7 mouse cellular contexts compared by ENCODE assay signal in genomic region chr7:126583761-126584160, GRCm38 (mm10). TPM values are rescaled to one million over a fixed set of nuclear protein-coding genes. Genes with fewer than 3 reads are reported as not detected.
DNase-seq lines count a peak whose midpoint lies in the region; ATAC-seq and TF ChIP-seq lines count a peak whose summit lies in the region.

No protein-coding gene starts in this region.

- no peak for TF ChIP-seq POLR2A in lung, adult 2 months (IDR thresholded peaks at IDR 0.05; ENCODE audit: borderline replicate concordance, extremely low read depth, low read depth, low read length)

- H3K36me3 ChIP-seq in embryonic facial prominence, embryonic 11.5 days (replicated peaks; ENCODE audit: control insufficient read depth, insufficient read depth, low read depth, low read length) = no peaks in the 10 kb centered on the region
- H3K36me3 ChIP-seq in intestine, embryonic 14.5 days (ENCODE audit: control insufficient read depth, insufficient read depth, low read length) = no peaks in the 10 kb centered on the region
- peaks cover 5% of the 10 kb centered on the region; the same call in 1 of the 2 replicates for H3K36me3 ChIP-seq in neural tube, embryonic 13.5 days

- H3K4me3 ChIP-seq in lung, adult 2 months (replicated peaks; ENCODE audit: extremely low read depth, low read depth, low read length) = peak overlapping the region; percentile 80
- peak overlapping the region; percentile 37 for H3K4me3 ChIP-seq in embryonic facial prominence, embryonic 11.5 days (ENCODE audit: low read depth, low read length)
- peak overlapping the region; percentile 61 for H3K4me3 ChIP-seq in intestine, embryonic 14.5 days (ENCODE audit: low read depth, low read length)
- peak overlapping the region; percentile 53 for H3K4me3 ChIP-seq in neural tube, embryonic 13.5 days

- H3K4me2 ChIP-seq in embryonic facial prominence, embryonic 11.5 days (ENCODE audit: low read depth, low read length) = peak overlapping the region; percentile 65
- H3K4me2 ChIP-seq in intestine, embryonic 14.5 days (ENCODE audit: low read length) = peak overlapping the region; percentile 63
- H3K4me2 ChIP-seq in neural tube, embryonic 13.5 days = peak overlapping the region; percentile 74

- peak overlapping the region; percentile 59 for H3K9ac ChIP-seq in embryonic facial prominence, embryonic 11.5 days (replicated peaks; ENCODE audit: low read length)
- H3K9ac ChIP-seq in intestine, embryonic 14.5 days (ENCODE audit: low read length) = peak overlapping the region; percentile 49
- H3K9ac ChIP-seq in neural tube, embryonic 13.5 days = peak overlapping the region; percentile 70; the same call in 1 of the 2 replicates

- H3K4me1 ChIP-seq in lung, adult 2 months (ENCODE audit: control insufficient read depth, insufficient read depth, low read length) = no peaks in the 10 kb centered on the region
- H3K4me1 ChIP-seq in embryonic facial prominence, embryonic 11.5 days (ENCODE audit: control insufficient read depth, insufficient read depth, low read length) = no peaks in the 10 kb centered on the region; the same call in 1 of the 2 replicates
- peaks cover 3% of the 10 kb centered on the region; the same call in 1 of the 2 replicates for H3K4me1 ChIP-seq in intestine, embryonic 14.5 days (replicated peaks; ENCODE audit: control insufficient read depth, insufficient read depth, low read length)
- H3K4me1 ChIP-seq in neural tube, embryonic 13.5 days (replicated peaks) = peaks cover 31% of the 10 kb centered on the region

- H3K9me3 ChIP-seq in embryonic facial prominence, embryonic 11.5 days (replicated peaks; ENCODE audit: control insufficient read depth, low read length) = no peaks in the 10 kb centered on the region
- no peaks in the 10 kb centered on the region for H3K9me3 ChIP-seq in intestine, embryonic 14.5 days (ENCODE audit: control insufficient read depth, low read length)
- H3K9me3 ChIP-seq in neural tube, embryonic 13.5 days = no peaks in the 10 kb centered on the region

- DNase-seq in lung, adult 2 months = no peak
- no peak for DNase-seq in lung, postnatal 14 days
- DNase-seq in embryonic facial prominence, embryonic 11.5 days (ENCODE audit: low spot score) = no peak
- no peak for DNase-seq in intestine, embryonic 14.5 days (ENCODE audit: low spot score)
- DNase-seq in layer of hippocampus, adult 8-10 months (ENCODE audit: low spot score in 2 of 2) = no peak

- H3K27ac ChIP-seq in embryonic facial prominence, embryonic 11.5 days (replicated peaks; ENCODE audit: low read depth, low read length) = no peak overlapping the region
- peak overlapping the region; percentile 86; the same call in 1 of the 2 replicates for H3K27ac ChIP-seq in intestine, embryonic 14.5 days (ENCODE audit: low read depth)
- peak overlapping the region; percentile 82 for H3K27ac ChIP-seq in neural tube, embryonic 13.5 days (replicated peaks)

- 43% methylated on average over 6 of the region's 6 CpGs for whole genome bisulfite sequencing in lung, adult 2 months
- WGBS in embryonic facial prominence, embryonic 11.5 days = 60% methylated on average over 6 of the region's 6 CpGs
- WGBS in intestine, embryonic 14.5 days = 48% methylated on average over 6 of the region's 6 CpGs
- 53% methylated on average over 6 of the region's 6 CpGs for WGBS in neural tube, embryonic 13.5 days

- TF ChIP-seq CTCF in lung, adult 2 months (IDR thresholded peaks at IDR 0.05; ENCODE audit: insufficient read depth, low read length) = no peak

- H3K27me3 ChIP-seq in embryonic facial prominence, embryonic 11.5 days (ENCODE audit: control insufficient read depth, insufficient read depth, low read length) = no peaks in the 10 kb centered on the region; the same call in 1 of the 2 replicates
- H3K27me3 ChIP-seq in intestine, embryonic 14.5 days (replicated peaks; ENCODE audit: control insufficient read depth, insufficient read depth, low read length) = no peaks in the 10 kb centered on the region
- peaks cover 30% of the 10 kb centered on the region for H3K27me3 ChIP-seq in neural tube, embryonic 13.5 days

- ATAC-seq in embryonic facial prominence, embryonic 11.5 days (replicated peaks; ENCODE audit: insufficient number of reproducible peaks, low FRiP score, low TSS enrichment, low read depth) = no peak
- ATAC-seq in intestine, embryonic 14.5 days (replicated peaks; ENCODE audit: low FRiP score, low TSS enrichment, low read depth) = no peak
- no peak for ATAC-seq in neural tube, embryonic 13.5 days (ENCODE audit: low read depth)
- ATAC-seq in megakaryocyte-erythroid progenitor cell, adult 5-6 weeks (replicated peaks; ENCODE audit: low FRiP score, low TSS enrichment, poor library complexity, severe bottlenecking) = no peak

RNA-seq across cellular contexts. Expression of gene Apobr, which starts 1.0 kb away (rescaled TPM):
- 17.6 and 18.1 TPM in 2 replicates for polyA plus RNA-seq in lung, adult 2 months (2012; rRNA removed)
- polyA plus RNA-seq in embryonic facial prominence, embryonic 11.5 days (2014; fragmentation: Nextera tagmentation; extraction: Ambion mirVana) = 0.52 and 0.72 TPM in 2 replicates
- polyA plus RNA-seq in intestine, embryonic 14.5 days (2014; fragmentation: Nextera tagmentation; extraction: Ambion mirVana) = 0.60 and 1.1 TPM in 2 replicates
- polyA plus RNA-seq in neural tube, embryonic 13.5 days (2015; fragmentation: Nextera tagmentation; extraction: Ambion mirVana) = 0.29 and 0.95 TPM in 2 replicates
- total RNA-seq in megakaryocyte-erythroid progenitor cell, adult 5-6 weeks (2014; fragmentation: Nextera tagmentation) = 0.79 and 2.4 TPM in 2 replicates
- 0.89 and 2.4 TPM in 2 replicates for total RNA-seq in megakaryocyte-erythroid progenitor cell, adult 5-6 weeks (2017)
- total RNA-seq in layer of hippocampus, adult 8-10 months (2022) = 1 to 10 TPM in 2 of 4 experiments, under 1 TPM in 2; 0.41 to 3.3 (median 1.6) TPM

RNA-seq across cellular contexts. Expression of gene Cln3, which starts 1.9 kb away (rescaled TPM):
- 63.8 and 104 TPM in 2 replicates for polyA plus RNA-seq in lung, adult 2 months (2012; rRNA removed)
- polyA plus RNA-seq in embryonic facial prominence, embryonic 11.5 days (2014; fragmentation: Nextera tagmentation; extraction: Ambion mirVana) = 24.4 and 26.8 TPM in 2 replicates
- polyA plus RNA-seq in intestine, embryonic 14.5 days (2014; fragmentation: Nextera tagmentation; extraction: Ambion mirVana) = 24.3 and 30.3 TPM in 2 replicates
- polyA plus RNA-seq in neural tube, embryonic 13.5 days (2015; fragmentation: Nextera tagmentation; extraction: Ambion mirVana) = 26.3 and 27.9 TPM in 2 replicates
- total RNA-seq in megakaryocyte-erythroid progenitor cell, adult 5-6 weeks (2014; fragmentation: Nextera tagmentation) = 24.5 and 43.7 TPM in 2 replicates
- total RNA-seq in megakaryocyte-erythroid progenitor cell, adult 5-6 weeks (2017) = 3.8 and 9.8 TPM in 2 replicates
- total RNA-seq in layer of hippocampus, adult 8-10 months (2022) = 10 to 100 TPM; 31.7 to 46.5 (median 42.0) TPM

RNA-seq across cellular contexts. Expression of gene Il27, which starts 11.0 kb away (rescaled TPM):
- 0.43 and 0.79 TPM in 2 replicates for polyA plus RNA-seq in lung, adult 2 months (2012; rRNA removed)
- polyA plus RNA-seq in embryonic facial prominence, embryonic 11.5 days (2014; fragmentation: Nextera tagmentation; extraction: Ambion mirVana) = not detected in 2 replicates
- not detected in 2 replicates for polyA plus RNA-seq in intestine, embryonic 14.5 days (2014; fragmentation: Nextera tagmentation; extraction: Ambion mirVana)
- not detected in 2 replicates for polyA plus RNA-seq in neural tube, embryonic 13.5 days (2015; fragmentation: Nextera tagmentation; extraction: Ambion mirVana)
- total RNA-seq in megakaryocyte-erythroid progenitor cell, adult 5-6 weeks (2014; fragmentation: Nextera tagmentation) = not detected in 2 replicates
- total RNA-seq in megakaryocyte-erythroid progenitor cell, adult 5-6 weeks (2017) = not detected in 2 replicates
- total RNA-seq in layer of hippocampus, adult 8-10 months (2022) = not detected

RNA-seq across cellular contexts. Expression of gene Eif3c, which starts 17.6 kb away (rescaled TPM):
- polyA plus RNA-seq in lung, adult 2 months (2012; rRNA removed) = 71.6 and 83.9 TPM in 2 replicates
- 177 and 184 TPM in 2 replicates for polyA plus RNA-seq in embryonic facial prominence, embryonic 11.5 days (2014; fragmentation: Nextera tagmentation; extraction: Ambion mirVana)
- polyA plus RNA-seq in intestine, embryonic 14.5 days (2014; fragmentation: Nextera tagmentation; extraction: Ambion mirVana) = 184 and 188 TPM in 2 replicates
- 188 and 200 TPM in 2 replicates for polyA plus RNA-seq in neural tube, embryonic 13.5 days (2015; fragmentation: Nextera tagmentation; extraction: Ambion mirVana)
- 193 and 244 TPM in 2 replicates for total RNA-seq in megakaryocyte-erythroid progenitor cell, adult 5-6 weeks (2014; fragmentation: Nextera tagmentation)
- 286 and 298 TPM in 2 replicates for total RNA-seq in megakaryocyte-erythroid progenitor cell, adult 5-6 weeks (2017)
- total RNA-seq in layer of hippocampus, adult 8-10 months (2022) = 100 to 1,000 TPM; 166 to 196 (median 174) TPM

RNA-seq across cellular contexts. Expression of gene Nupr1, which starts 46.9 kb away (rescaled TPM):
- 48.1 and 102 TPM in 2 replicates for polyA plus RNA-seq in lung, adult 2 months (2012; rRNA removed)
- polyA plus RNA-seq in embryonic facial prominence, embryonic 11.5 days (2014; fragmentation: Nextera tagmentation; extraction: Ambion mirVana) = 3.4 and 4.3 TPM in 2 replicates
- 6.6 and 27.3 TPM in 2 replicates for polyA plus RNA-seq in intestine, embryonic 14.5 days (2014; fragmentation: Nextera tagmentation; extraction: Ambion mirVana)
- polyA plus RNA-seq in neural tube, embryonic 13.5 days (2015; fragmentation: Nextera tagmentation; extraction: Ambion mirVana) = 7.1 and 9.6 TPM in 2 replicates
- total RNA-seq in megakaryocyte-erythroid progenitor cell, adult 5-6 weeks (2014; fragmentation: Nextera tagmentation) = 6.3 TPM in 1 of 2 replicates, not detected in the other
- 2.7 and 9.9 TPM in 2 replicates for total RNA-seq in megakaryocyte-erythroid progenitor cell, adult 5-6 weeks (2017)
- 10 to 100 TPM; 10.4 to 15.3 (median 13.2) TPM for total RNA-seq in layer of hippocampus, adult 8-10 months (2022)
